Mouse (Mus musculus) ovary, postnatal 14 days (tissue): ENCODE results near the gene Defb18.
"Not testable (repeated sequence)": the region's sequence is repeated elsewhere in the genome, so short reads cannot be mapped to it uniquely, and the experiment has no call there.

Source experiments
- DNase-seq: peaks from one replicate; pipeline ENCODE4 v3.0.0; 2022; ENCODE audit warnings: low spot score

The Defb18 gene

DNA sequence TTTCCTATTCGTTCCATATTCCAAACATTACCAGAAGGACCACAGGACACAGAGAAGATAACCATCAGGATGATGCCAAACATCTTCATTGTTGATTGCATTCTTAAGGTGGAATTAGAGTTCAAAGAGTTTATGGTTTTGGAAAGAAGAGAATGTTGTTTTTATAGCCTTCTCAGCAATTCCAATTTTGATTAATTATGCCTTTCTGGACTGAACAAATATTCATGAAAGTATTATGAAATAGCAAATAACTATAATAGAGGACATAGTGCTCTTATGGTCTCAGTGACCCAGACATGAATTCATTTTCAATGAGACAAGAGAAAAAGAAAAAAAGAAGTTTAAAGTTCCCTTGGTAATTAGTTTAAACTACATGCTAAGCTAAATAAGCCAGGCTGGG, at the start of gene Defb18:
Defb18 (minus strand) TSS at position 101 of the 400 bp plus-strand sequence.
- DNase-seq, result no peak

DNA sequence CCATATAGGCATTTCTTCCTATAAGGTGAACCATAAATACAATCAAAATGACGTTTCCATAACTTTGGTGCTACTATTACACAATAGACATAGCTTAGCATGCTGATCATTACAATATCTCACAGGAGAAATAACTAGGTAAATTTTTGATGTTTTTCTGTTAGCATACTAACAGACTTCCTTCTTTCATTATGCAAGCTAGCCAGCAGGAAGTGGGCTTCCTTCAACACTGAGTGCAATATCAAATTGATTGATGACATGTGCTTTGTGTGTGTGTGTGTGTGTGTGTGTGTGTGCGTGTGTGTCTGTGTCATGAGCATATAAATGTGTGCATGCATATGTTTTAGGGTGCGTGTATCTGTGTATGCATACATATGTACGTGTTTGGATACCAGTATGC, 33.9 kb upstream of the Defb18 start:
- no peak for DNase-seq

GRCm38 (mm10) chr1:18268845-18269244, 31.6 kb upstream of the Defb18 start:
- DNase-seq, result no peak

DNA sequence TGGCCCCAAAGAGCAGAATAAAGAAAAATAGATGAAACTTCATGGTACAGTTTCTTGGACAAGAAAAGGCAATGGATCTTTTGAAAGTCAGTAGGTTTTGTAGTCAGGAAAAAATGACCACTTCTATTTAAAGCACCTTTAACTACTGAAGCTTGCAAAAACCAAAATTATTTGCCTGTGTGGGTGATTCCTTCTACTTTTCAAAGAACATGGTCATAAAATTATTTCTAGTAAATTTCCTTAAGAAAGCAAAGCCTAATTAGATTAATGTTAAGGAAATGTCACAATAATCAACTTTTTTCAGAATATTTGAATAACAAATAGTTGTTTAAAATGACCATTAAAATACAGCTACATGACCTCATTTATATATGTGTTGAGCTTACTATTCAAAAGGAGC, 27.8 kb upstream of the Defb18 start, which contains the start of gene Defb41:
Defb41 (minus strand) TSS at position 101 of the 400 bp plus-strand sequence.
- DNase-seq, result no peak

DNA sequence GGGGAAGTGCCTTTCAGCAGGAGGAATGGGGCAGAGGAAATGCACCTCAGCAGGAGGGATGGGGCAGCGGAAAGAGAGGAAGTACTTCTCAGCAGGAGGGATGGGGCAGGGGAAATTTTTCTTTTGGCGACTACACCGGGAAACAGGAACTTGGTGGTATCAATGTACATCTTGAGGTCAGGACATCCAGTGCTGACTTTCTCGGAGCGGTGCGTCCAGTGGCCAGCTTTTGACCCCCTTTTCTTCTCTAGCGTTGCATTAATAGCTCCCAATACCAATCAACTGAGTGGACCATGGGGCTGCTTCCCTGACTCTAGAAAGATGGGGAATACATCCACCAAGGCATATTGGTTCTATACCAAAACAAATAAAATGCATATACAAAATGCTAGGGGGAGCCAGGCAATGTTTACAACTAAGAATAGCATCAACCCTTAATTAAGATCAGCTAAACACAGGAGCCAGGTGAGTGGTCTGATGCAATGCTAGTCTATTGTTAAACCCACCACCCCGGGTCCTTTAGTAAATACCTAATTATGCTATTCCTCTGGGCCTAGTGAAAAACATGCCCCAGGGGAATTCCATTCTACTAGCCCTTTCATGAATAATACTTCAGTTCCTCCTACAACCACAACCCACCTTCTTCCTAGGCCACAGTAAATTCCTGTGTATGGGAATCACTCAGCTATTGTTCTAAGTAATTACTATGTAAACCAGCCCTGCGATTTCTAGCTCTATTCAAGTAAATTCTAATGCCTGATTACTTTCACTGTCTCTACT, 8.7 kb upstream of the Defb18 start:
- not testable (repeated sequence) for DNase-seq

DNA sequence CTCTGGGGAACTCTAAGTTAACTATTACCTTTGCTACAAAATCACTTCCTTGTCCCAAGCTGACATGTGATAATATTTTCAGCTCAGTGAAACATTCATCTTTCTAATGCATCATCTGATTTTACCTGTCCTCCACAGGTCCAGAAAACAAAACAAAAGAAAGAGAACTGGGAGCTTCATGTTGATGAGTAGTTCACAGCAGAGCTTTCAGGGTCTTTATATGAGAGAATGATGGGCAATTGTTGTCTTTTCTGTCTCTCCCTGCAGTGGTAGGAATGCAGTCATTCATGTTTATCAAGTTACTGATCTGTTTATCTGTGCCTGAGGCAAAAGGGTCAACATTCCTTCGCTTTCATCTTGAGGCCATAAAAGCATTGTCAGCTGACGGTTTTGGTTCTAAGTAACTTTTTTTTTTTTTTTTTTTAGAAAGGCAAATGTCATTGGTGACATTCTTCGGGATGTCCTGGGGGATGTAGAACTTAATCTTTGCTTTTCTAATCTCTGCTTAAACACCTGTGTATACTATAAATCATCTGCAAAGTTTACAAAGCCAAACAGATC, 13.8 kb downstream of the Defb18 start:
- no peak for DNase-seq

DNA sequence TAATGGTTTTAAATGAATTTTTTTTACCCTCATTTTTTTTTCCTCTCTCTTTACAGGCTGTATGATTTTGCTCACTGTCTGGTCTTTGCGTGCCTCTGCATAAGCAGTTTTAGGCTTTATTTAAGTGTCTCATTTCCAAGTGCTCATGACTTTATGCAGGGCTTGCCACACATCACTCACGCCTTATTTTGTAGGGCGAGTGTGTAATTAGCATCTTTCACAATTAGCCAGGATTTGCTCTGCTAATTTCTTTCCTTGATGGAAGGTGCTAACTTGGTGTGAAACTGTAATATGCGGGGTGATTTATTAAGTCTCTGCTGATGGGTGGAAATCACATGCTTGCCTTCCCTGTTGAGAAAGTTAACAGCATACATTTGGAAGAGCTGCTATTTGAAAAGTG, 45.5 kb downstream of the Defb18 start:
- DNase-seq, result no peak

DNA sequence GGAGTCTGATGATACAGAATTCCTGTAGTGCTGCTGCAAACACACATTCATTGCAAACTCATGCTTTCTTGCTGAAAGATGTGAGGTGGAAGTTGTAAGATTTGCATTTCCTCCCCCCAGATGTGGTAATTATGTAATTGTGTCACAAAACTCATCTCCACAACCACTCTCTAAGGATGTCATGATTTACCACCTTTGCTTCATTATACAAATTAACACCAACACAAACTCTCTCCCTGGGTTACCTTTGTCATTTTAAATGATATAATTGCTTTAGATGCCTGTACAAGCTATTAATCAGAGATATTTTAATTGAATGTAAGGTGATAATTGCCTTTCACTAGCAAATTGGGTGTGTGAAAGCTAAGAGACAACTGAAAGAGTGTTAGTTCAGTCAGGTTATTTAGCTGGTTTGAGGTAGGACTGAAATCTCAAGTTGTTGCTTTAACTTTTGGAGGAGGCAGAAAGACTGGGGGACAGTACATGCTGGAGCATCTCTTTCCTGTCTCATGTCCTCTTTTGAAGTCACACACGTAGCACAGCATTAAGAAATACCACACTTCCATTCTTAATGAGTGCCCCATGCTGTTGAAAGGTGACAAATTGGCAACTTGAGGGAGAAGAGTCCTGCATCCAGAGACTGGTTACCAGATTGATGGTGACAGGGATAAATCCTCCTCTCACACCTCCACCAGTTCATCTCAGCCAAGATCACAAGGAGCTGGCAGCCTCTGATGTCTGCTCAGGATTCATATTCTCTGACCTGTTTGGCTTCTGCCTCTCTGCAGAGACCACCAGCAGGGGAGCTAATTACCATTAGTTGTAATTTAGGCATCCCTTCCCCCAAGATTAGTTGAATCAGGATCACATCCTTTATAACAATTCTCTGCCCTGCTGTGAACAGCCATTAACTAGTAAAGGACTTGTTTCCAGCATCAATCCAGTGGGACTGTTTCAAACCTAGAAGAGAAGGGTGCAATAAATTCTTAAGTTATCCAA, 46.2 kb downstream of the Defb18 start:
- no peak for DNase-seq
